Mouse (Mus musculus): ENCODE measurements around the gene Zfp592.

GRCm38 (mm10) chr7:80992631-80992979, 876 bp upstream of the Zfp592 start:
- no peak for TF ChIP-seq GATA1 (IDR thresholded peaks at IDR 0.05; ENCODE audit: low read length)
- TF ChIP-seq TAL1 (IDR thresholded peaks at IDR 0.05; ENCODE audit: low read length) = no peak
